Mouse (Mus musculus) retina, adult 2 months (tissue): ENCODE data around the gene Chl1.

Experiments
- DNase-seq: peaks from one replicate; pipeline ENCODE4 v3.0.0-alpha.2; 2012; ENCODE audit warnings: low read depth, low spot score

Gene Chl1

GRCm38 (mm10) chr6:103542576-103542975 lies 32.2 kb downstream of the Chl1 start:
- DNase-seq: no peak

DNA sequence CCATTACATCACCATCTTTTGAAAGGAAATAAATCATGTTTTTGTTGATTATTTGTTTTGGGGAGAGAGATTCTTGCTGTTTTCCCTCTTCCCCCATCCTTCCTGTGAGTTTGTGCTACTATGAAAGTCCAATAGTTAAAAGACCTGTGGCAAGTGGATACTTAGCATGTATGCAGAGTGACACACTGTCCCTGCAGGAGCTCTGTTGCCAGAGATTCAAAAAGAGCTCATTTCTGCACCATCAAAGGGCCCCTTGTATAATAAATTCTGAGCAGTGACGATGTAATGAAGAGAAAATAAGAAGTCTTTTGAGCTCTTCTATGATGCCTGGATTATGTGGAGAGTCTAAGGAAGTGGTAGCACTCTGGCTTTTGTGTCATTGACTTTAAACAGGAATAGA lies 33.4 kb downstream of the Chl1 start:
- DNase-seq: no peak

DNA sequence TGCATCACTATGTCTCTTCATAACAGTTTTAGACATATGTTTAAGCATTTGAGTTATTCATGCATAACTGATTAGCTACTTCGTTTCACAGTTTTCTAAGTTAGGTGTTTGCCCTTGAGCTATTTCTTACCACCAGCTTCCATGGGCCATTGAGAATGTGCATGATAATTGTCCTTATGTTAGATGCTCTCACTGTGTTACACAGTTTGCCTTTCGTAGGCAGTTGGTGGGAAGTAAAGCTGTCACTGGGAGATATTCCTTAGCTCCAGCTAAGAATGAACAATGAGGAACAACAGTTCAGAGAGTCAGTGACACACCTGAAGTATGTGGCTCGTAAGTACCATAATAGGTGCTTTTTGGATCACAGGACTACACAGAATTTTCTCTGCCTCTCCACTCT lies 35.9 kb downstream of the Chl1 start:
- DNase-seq: no peak

- no peak for DNase-seq
Measured at GRCm38 (mm10) chr6:103549929-103550328, 39.5 kb downstream of the Chl1 start.

- DNase-seq: no peak
Measured at GRCm38 (mm10) chr6:103558037-103558893, 47.9 kb downstream of the Chl1 start.

DNA sequence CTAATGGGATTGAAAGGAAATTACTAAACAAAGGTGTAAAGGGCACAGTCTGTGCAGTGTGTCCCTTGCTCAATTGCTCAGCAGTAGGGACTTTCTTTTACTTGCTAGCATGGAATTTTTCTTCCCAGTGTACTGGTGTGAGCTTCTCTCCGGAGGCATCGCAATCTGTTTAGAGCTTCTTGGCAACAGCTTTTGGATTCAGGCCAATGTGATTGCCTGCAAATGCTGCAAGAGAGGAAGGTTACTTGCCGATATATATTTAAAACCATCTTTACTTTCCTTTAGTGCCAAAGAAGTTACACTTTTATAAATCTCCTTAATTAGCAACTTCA lies 48.5 kb downstream of the Chl1 start:
- no peak for DNase-seq

GRCm38 (mm10) chr6:103559344-103559743 lies 49.0 kb downstream of the Chl1 start:
- no peak for DNase-seq

- no peak for DNase-seq
Measured at GRCm38 (mm10) chr6:103564811-103565210, 54.4 kb downstream of the Chl1 start.

DNA sequence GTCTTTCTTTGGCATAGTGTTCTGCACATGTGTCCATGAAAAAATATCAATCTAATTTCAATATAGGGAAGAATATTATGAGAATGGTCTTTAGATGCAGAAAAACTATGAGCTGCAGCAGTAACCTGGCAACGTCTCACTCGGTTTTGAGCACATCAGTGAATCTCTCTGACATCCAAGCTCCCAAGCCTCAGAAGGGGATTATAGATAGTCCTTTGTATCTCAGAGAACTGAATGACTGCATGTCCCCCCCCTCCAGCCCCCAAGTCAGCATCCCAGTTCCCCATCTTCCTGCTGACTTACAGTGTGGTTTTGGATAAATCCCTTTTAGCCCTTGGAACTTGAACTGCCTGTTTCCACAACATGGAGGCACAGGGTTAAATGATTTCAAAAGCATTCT lies 56.9 kb downstream of the Chl1 start:
- DNase-seq: no peak

DNA sequence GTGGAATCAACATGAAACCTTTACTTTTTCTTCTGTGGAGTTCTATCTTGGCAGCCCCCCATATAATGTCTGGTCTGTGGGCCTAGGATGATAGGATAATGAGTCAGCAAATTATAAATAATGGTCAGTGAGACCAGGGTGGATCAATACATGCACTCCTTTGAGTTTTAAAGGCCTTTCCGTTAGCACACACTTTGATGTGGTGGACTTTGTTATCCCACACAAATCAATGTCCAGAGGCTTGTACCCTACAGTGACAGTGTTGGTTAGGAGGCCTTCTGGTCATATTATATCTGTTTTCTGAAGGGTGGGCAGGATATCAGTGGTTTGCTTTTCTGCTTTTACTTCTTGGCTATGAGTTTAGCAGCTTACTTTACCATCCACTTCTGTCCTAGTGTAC lies 62.3 kb downstream of the Chl1 start:
- no peak for DNase-seq

- DNase-seq: no peak
Measured at GRCm38 (mm10) chr6:103584224-103584623, 73.8 kb downstream of the Chl1 start.

GRCm38 (mm10) chr6:103585667-103586066 lies 75.3 kb downstream of the Chl1 start:
- DNase-seq: no peak

GRCm38 (mm10) chr6:103586081-103586480 lies 75.7 kb downstream of the Chl1 start:
- DNase-seq: no peak

DNA sequence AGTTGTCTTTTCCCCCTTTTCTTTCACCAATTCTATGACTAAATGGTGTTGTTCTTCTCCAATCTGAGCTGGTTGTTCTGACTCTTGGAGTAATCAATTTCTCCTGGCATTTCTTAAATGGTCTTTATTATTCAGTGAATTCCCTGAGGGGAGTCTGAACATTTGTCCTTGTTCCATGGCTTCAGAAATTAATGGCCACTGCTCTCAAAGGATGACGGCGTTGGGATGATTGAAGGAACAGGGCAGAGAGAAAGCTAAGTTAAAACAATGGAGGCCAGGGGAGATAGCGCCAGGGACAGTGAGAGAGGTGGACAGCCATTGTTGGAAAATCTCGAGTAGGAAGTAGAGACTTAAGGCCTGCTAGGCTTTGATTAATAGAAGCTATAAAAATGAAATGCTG lies 91.7 kb downstream of the Chl1 start:
- no peak for DNase-seq

GRCm38 (mm10) chr6:103610656-103611055 lies 100.3 kb downstream of the Chl1 start:
- no peak for DNase-seq

GRCm38 (mm10) chr6:103612626-103613025 lies 102.2 kb downstream of the Chl1 start:
- DNase-seq: no peak

DNA sequence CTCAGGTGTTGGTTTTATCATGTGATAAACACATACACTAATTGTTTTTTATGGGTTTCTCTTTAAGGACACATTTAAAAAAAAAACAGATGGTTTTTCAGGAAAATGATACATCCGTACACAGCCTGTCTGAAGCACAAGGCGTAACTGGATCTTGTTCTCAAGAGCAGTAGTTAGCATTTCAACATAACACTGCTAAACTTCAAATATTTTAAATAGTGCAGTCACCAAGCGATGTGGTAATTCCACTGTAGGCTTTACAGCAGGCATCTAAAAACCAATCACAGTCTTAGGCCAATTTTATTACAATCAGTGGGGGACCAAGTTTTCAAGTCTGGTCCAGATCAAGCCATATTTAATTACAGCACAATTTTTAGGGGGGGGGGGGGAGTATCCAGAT lies 103.3 kb downstream of the Chl1 start:
- DNase-seq: no peak

DNA sequence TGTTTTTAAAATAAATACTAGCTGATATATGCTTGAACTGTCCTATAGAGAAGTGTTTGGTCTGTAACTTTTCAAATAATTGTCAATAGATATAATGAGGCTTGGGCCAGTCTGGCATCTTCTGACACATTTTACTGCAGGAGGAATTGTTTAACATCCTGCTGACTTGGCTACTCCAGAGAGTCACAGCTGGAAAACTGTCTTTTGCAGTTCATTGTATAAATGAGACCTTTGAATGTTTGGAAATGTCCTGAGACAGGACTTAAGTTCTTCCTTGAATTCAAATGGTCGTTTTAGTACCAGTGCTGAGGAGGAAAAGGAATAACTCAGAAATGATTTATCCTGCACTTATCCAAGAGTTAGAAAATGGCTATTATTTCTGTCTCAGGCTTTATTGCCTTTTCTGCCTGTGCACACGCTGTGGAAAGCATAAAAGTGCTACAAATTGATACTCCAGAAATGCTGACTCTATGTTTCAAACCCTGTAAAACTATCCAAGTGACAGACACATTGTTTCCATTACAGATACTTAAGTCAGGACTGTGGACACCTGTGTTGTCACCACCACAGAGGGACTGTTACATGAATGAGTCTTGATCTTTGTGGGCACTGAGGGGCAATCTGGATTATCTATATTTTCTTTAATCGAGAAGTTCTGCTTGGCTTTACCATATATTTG lies 105.7 kb downstream of the Chl1 start:
- DNase-seq: no peak

- DNase-seq: no peak
Measured at GRCm38 (mm10) chr6:103620880-103621279, 110.5 kb downstream of the Chl1 start.

DNA sequence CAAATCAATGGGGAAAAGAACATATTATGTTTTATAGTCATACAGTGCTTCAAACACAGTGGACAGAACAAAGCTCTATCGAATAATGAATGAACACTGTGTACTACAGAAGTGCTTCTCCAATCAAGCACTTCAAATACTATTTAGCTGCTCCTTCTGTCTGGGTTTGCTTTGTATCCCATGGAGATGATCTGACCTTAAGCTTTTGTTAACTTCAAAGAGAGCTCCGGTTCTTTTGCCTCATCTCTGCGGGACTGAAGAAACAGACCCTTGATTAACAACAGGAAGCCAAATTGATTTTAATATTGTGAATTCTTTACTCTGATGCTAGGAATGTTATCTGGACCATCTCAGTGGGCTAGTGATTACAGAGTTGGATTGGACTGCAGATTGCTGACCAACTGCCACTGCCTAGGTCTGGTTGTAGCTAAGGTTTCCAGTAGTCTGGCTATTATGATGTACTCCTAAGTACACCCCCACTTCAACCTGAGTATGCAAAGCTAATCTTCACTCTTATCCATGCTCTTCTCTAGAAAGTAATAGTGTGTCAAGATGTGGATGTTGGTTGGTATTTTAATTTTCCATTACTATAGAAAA lies 111.8 kb downstream of the Chl1 start:
- DNase-seq: no peak

GRCm38 (mm10) chr6:103632856-103633255 lies 122.5 kb downstream of the Chl1 start:
- DNase-seq: no peak

DNA sequence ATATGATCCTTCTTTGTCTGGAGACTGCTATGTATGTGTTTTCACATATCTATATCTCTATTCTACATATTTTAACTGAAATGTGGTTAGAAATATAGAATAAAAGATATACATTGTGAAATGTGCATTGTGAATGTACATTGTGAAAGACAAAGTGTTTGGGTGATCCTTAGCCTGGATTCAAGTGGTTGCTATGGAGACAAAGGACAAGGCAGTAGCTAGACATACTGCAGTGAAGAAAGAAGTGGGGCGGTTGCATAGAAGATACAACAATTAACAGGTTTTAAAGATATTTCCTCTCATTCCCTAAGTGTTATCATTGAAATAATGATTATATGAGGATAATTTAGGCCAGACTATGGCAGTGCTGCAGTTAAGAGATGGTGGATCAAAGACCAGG lies 146.4 kb downstream of the Chl1 start:
- no peak for DNase-seq

DNA sequence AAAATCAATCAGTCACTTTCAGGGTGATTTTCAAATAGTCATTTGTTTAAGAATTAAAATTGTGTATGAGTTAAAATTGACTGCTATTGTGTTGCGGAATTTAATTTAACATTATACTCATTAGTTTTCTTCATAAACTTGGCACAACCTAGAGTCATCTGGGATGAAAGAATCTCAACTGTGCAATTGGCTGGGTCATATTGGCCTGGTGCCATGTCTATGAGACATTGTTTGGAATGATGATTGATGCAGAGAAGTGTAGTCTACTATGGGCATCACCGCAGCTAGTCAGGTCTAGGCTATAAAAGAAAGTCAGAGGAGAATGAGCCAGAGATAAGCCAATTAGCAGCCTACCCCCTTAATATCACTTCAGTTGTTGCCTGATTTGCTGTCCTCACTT lies 148.8 kb downstream of the Chl1 start:
- DNase-seq: no peak
